Mouse (Mus musculus) neutrophil, adult 5-6 weeks (primary cell): ENCODE results near the gene Slc24a4. TPM values are rescaled to one million over a fixed set of nuclear protein-coding genes. Genes with fewer than 3 reads are reported as not detected.
A peak's percentile ranks its signal among the peaks of the same experiment; 100 is the strongest.
"Not testable (repeated sequence)": the region's sequence is repeated elsewhere in the genome, so short reads cannot be mapped to it uniquely, and the experiment has no call there.

Experiments used
- ATAC-seq: fragments of 151-379, 151-347 bp; 2 replicates; pipeline ENCODE4 v1.8.0; 2017; ENCODE audit warnings: mild to moderate bottlenecking, moderate TSS enrichment; ENCODE audit not compliant: insufficient number of reproducible peaks, poor library complexity, low FRiP score, severe bottlenecking; ENCODE audit errors: extremely low read depth
- total RNA-seq: library from RNA; stranded (forward); fragments of 200-1000 nt; gene quantifications from 2 replicates; pipeline ENCODE4 v1.2.3, GENCODE M21; 2017

Slc24a4 gene
- total RNA-seq, 1 experiment from 2014 or later, result not detected

DNA sequence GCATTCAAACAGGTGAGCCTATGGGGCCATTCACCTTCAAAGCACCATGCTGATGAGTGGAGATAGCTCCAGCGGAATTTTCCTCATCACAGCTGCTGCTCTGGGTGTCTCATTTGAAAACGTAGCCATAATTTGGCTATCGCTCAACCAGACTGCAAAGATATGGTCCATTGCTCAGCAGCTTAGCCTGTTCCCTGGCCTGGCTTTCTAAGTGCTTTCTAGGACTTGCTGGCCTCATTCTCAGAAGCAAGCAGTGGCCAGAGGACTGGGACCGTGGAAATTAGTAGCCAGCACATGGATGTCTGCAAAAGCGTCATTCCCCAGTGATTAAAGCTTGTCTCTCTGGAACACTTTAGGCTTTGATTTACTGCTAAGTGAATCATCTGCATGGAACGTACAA is 107.8 kb downstream of the Slc24a4 start:
- no peak for ATAC-seq

DNA sequence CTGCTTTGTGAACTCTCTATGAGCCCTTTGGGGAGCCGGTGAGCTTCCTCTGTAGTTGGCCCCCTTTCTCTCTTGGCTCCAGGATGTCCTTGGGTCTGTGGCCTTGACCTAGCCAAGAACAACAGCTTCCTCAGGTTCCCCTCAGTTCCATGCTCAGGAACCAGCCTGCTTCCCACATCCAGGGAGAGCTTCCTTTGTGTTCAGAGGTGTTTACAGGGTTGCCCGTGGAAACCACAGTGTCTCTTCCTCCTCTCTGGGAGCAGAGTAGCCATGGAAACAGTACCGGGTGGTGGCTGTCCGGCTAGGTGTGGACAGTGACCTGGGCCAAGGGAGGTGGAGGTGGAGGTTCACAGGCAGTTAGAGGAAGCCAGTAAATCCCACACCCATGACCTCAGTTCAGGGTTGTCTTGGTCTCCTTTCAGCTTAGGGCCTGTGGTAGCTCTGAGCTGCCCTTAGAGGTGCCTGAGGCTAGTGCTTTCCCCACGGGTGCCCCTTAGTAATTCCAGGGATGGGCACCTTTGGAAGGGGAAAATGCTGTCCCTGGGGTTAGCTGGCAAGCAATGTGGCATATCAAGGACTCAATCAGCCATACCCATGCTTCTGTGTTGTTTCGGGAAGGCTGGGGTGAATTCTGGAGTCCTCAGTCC is 113.7 kb downstream of the Slc24a4 start:
- ATAC-seq, result peak; percentile 34; the same call in 1 of the 2 replicates

DNA sequence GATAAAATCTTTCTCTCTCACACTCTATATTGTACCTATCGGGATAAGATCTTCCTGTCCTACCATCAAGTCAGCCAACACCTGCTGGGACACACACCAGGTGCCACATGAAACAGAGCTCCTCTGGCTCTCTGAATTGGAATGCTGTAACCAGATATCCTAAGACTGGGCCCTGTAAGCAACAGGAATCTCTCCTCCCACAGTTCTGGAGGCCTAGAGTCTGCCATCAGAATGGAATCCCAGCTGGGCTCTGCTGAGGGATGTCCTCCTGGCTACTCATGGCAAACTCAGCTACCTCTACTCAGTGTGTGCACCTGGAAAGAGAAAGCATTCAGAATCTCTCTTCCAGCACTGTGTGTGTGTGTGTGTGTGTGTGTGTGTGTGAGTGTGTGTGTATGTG is 115.4 kb downstream of the Slc24a4 start:
- ATAC-seq, result no peak

DNA sequence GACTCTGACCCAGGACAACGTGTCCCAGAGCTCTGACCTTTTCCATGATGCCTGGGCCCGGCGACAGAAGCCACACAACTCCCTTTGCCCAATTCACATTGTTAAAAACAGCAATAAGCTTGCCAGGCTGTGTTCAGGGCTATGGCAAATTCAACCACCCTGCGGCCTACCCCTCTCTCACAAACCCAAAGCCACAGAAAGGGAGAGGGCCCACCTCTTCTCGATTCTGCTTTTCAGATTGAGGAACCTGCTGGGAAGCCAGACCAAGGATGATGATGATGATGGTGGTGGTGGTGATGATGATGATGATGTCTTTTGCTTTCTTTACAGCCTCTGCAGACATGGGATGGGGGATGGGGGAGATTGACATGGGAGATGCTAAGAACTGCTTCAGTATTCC is 117.7 kb downstream of the Slc24a4 start:
- no peak for ATAC-seq

DNA sequence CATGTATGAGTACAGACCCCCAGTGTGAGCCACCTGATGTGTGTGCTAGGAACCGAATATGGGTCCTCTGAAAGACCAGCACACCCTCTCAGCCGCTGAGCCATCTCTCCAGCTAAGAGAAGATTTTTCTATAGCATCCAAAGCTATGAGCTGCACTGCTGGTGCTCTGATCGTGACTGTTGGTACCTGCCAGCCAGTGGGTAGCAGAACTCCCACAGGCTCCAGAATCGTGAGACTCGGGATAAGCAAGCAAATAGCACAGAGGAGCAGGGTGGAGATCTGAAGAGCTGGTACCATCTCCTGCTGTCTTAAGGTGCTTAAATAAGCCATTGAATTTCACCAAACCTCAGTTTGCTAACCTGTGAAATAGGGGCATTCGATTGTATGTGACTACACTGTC is 119.6 kb downstream of the Slc24a4 start:
- no peak for ATAC-seq

DNA sequence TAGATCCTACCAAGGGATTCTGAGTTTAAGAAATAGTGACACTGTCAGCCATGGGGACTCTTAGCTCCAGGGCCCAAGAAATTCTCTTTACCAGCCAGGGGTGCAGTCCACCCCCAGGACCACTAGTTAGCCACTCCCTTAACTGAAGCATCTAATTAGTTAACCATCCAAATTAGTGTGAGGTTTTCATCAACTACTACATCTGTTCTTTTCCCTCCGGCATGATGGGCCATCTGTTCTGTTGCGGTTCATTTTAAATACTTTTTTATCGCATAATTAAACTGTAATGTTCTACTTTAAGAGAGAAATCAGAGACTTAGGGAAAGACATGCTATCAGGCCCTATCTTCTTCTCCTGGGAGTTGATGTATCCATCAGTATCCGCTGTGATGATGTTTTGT is 121.8 kb downstream of the Slc24a4 start:
- ATAC-seq, result no peak

DNA sequence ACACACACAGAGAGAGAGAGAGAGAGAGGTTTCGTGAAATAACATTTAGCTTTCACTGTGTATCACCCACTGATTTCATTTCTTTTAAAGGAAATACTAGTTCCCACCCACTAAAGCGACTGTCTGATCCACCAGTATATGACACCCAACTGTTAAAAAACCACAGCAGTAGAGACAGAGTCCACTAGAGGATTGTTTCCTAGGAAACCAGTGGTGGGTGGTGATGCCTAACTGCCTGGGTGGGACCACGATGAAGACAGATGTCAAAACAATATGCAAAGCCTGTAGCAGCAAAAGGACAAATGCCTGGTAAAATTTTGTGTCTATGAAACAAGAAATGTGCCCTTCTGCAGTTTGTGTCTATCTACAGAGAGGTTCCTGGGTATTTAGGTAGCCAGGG is 122.5 kb downstream of the Slc24a4 start:
- no peak for ATAC-seq

DNA sequence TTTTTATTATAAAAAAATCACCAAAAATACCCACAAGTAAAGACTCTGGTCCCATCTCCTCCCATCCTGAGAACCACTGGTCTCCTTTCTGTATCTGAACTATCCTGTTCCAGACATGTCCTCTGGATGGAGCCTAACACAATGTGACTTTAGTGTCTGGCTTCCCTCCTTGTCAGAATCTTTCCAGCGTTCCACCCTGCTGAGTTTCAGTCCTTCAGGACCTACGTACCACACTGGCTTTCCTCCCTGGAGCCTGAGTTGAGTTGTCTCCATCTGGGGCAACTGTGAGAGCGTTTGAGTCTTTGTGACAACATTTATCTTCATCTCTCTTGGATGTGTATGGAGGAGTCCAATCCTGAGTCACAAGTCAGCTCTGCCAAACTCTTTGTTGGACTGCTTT is 123.5 kb downstream of the Slc24a4 start:
- ATAC-seq, result no peak

DNA sequence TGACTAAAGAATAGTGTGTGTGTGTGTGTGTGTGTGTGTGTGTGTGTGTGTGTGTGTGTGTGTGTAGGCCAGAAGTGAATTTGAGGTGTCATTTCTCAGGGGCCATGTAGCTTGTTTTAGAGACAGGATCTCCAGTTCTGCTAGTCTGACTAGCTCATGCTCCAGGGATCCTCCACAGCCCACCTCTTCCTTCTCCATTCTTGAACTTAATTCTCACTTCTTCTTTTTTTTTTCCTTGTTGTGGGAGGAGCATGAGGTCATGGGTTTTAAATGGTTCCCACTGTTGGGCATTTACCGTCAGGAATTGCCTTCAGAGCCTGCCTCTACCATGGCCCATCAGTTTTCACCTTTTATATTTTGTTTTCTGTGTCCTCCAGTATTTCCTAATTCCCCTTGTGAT is 124.0 kb downstream of the Slc24a4 start:
- no peak for ATAC-seq

DNA sequence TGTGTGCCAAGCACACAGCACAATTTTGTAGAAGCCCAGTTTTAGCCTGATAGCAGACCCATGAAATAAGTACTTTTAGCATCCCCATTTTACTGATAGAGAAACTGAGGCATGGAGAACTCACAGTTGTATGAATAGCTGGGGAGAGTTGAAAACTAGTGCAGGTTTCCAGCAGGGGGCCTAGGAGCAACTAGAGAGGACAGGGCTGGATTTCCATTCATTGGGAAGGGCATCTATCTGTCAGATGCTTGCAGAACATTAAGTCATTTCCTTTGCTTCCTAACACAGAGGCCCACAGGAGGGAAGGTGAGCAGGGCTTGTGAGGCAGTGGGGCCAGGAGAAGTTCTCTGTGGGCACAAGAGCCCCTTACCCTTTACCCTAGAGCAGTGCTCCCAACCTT is 126.5 kb downstream of the Slc24a4 start:
- no peak for ATAC-seq

DNA sequence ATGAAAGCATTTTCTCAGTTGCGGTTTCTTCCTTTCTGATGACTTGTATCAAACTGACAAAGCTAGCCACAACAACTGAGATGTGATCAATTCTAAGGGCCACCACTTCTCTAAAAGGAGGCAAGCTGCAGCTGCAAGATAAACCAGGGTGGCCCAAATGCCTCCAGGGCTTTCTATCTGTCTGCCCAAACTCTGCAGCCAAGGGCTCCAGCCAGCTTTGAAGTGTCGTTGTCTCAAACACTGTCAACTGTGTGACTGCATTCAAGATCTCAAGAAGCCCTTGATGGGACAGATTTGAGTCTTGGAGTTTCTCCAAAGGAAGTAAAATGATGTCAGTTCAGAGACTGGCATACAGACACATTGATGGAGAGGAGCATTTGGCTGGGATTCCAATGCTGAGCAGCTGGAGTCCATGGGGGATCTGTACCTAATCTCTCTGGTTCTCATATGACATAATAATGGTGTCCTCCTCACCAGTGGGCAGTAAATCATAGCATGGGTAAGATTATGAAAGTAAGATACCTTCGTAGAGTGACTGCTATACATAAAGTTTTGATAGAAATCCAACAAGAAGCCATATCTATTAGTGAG is 130.1 kb downstream of the Slc24a4 start:
- ATAC-seq, result no peak

DNA sequence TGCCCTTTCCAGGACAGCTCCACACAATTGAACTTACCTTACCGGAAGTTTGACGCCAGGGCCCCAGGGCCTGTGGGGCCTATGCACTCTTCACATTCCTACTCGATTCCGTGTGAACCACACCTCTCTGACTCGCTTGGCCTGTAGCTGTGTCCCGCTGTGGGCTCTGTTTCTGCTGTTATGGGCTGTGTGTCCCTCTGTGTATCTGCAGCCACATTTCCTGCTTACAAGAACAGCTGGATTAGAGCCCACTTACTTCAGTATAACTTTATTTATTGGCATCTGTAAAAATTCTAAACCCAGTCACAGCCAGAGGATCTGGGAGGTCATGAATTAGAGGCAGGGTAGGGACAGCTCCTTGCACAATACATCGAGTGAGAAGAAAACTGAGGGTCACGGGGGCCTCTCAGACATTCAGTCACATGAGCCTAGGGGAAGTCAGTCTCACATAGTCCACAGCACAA is 133.4 kb downstream of the Slc24a4 start:
- ATAC-seq, result no peak

DNA sequence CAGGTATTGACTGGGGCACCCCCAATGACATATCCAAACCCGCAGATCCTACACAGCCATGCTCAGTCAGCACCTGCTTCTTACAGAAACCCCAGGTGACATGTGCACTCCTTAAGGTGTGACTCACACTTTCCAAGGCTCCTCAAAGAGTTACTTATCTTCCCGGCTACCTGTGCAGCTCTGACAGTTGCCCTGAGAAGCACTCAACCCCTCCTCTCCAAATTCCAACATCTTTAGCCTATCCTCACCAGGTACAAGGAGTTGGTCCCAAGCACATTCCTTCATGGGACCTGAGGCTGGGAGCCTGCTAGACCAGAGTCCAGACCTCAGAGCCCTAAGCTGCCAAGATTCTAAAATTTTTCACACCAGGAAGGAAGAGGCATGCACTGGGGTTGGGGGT is 134.3 kb downstream of the Slc24a4 start:
- ATAC-seq, result no peak

DNA sequence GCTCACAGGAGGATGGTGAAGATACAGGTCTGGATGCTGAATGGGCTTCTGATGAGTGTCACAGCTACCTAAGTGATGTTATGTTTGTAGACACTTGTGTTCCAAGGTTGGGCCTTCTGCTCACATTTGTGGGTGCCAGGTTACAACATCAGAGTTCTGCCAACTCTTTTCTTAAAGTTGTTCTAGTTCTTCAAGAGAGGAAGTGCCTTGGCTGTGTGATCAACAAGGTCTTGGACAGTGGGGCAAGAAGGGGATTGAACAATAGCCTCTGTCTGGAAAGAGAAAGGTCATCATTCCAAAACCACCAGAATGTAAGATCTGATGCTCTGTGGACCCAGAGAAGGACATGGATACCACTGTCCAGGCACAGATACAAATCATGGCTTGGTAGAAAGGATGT is 134.7 kb downstream of the Slc24a4 start:
- ATAC-seq, result no peak

DNA sequence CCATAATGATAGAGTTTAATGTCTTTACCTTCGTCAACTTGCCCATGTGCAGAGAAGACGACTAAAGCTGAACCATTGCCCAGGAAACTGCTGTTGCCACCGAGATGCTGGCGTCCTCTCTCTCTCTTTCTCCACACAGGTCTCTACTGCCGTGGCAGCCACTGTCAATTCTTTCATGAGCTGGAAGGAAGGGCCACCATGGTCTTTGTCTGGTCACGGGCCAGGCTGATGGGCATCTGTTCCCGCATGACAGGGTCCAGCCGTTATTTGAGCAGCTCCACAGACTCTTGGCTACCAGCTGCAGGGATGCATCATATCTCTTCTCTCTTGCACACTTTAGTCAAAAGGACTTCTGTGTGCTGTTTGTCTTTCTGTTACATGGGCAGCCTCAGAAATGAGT is 137.9 kb downstream of the Slc24a4 start:
- no peak for ATAC-seq

DNA sequence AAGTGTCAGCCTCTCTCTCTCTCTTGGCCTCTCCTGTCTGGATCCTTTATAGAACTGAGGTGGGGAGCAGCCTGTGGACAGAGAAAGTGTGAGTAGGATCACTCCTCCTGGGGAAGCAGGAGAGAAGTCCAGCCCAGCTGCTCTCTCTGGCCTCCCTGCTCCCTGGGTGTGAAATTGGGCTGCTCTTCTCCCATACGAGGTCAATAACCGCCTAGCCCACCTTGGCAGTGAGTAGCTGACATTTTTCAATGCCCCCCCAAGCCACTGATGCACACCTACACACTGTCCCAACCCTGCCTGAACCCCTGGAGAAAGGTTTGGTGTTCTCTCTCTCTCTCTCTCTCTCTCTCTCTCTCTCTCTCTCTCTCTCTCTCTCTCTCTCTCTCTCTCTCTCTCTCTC is 140.6 kb downstream of the Slc24a4 start:
- ATAC-seq, result no peak

DNA sequence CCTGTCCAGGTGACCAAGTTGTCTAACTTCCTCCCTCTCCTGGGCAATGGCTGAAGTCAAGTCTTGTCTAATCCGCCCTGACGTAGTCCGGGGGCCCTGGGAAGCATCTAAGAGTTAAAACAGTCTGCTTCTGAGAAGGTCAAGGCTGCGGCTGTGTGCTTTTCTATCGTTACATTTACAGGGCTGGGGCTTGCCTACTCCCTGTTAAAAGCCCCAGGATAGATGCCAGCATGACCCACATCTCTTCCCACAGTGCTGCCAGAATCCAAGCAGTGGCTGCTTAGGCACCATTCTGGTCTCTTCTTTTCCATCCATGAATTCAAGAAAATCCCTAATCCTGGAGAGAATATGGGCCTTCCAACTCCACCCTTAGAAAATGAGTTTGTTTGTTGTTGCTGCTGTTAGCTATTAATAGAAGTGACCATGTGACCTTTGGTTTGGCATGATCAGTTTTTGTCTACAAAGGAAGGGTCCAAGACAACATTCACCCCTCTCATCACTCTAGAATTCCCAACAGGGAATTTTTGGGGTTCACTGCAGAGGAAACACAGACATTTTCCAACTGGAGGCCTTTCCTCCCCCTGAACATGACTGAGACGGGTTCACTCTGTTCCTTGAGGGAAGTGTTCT is 142.4 kb downstream of the Slc24a4 start:
- no peak for ATAC-seq

DNA sequence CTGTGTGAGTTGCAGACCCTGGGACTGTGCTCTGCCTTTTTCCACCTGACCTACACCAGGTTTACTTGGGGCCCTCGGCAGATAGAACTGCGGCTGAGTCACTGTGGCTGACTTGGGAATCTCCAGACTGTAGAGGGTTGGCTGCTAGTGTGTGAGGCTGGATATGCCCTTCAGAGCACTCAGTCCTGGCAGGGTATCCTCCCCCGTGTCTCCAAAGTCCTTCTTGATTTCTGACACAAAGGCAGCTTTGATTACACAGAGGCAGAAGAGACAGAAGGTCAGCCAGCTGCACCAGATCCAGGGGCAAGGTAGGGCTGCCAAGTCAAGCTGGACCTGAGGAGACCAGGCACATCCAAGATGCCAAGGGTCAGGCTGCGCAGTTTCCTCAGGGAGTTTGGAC is 142.9 kb downstream of the Slc24a4 start:
- no peak for ATAC-seq

DNA sequence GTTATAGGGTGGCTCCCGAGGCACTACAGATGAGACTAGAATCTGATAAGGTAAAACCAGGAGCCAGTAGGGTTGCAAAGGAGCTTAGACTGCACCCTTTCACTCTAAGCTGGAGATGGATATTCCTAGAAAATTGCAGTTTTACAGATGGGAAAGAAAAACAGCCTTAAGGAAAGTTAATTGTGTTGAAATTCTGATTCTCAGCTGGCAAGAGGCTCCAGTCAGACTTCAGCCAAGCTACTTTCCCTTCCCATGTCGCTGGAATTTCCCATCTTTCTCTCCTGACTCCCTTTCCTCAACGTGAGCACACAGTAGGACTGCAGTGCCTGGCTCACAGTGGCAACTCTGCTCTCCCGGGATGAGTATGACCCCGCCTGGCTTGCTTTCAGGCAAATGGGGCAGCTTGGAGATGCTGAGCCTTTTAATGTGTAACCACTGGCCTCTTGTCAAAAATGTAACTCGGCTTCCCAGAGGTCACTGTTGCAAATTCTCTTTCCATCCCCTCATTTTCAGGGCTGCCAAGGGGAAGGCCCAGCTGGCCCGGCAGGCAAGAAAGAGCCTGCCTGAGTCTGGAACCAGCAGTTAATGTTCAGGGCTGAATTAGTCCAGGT is 147.4 kb downstream of the Slc24a4 start:
- ATAC-seq, result no peak

DNA sequence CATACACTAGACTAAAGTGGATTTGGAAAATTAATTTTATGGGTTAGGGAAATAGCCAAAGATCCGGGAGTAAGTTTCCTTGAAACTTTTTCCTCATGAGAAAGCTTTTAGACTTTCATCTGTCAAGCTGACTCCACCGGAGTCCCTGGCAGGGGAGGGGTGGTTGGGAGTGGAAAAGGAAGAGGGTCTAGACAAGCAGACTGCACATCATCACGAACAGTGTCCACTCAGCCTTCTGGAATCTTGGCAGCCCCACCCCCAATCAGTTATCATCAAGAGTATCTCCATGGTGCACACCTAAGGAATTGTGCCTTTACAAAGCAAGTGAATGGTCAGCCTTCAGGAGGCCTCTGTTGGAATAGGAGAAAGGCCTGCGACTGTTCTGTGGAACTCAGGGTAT is 151.8 kb downstream of the Slc24a4 start:
- ATAC-seq, result not testable (repeated sequence)
